Mouse (Mus musculus) left cerebral cortex, adult 2 months (tissue): ENCODE results near the gene Hipk3. TPM values are rescaled to one million over a fixed set of nuclear protein-coding genes. Genes with fewer than 3 reads are reported as not detected.

Experiments used
- DNase-seq, 2 experiments: peaks; one replicate each; pipeline ENCODE4 v3.0.0; 2021 to 2022; ENCODE audit warnings: low spot score in 2 of 2, mixed read lengths in 1 of 2; ENCODE audit errors: extremely low spot score in 1 of 2
- H3K27ac ChIP-seq: fragments of 200-600 bp; 2 replicates; pipeline ENCODE4 v1.8.1; 2022
- H3K4me3 ChIP-seq: fragments of 200-600 bp; 2 replicates; pipeline ENCODE4 v1.8.1; 2022
- CTCF ChIP-seq: fragments of 200-600 bp; IDR thresholded peaks from 2 replicates; pipeline ENCODE4 v1.8.1; 2022; ENCODE audit warnings: antibody characterized with exemption, mild to moderate bottlenecking, moderate library complexity
- intact Hi-C: fragments of 180-260 bp; cut with DNase I; formaldehyde crosslinking; loops from one replicate; pipeline ENCODE4 v1.15.1; 2025
- total RNA-seq, 2 experiments: library from RNA; stranded (reverse); gene quantifications; 2 replicates each; pipeline ENCODE4 v1.2.3; 2021

The Hipk3 gene
- total RNA-seq, 2 experiments from 2014 or later: 95.6 to 101 TPM

DNA sequence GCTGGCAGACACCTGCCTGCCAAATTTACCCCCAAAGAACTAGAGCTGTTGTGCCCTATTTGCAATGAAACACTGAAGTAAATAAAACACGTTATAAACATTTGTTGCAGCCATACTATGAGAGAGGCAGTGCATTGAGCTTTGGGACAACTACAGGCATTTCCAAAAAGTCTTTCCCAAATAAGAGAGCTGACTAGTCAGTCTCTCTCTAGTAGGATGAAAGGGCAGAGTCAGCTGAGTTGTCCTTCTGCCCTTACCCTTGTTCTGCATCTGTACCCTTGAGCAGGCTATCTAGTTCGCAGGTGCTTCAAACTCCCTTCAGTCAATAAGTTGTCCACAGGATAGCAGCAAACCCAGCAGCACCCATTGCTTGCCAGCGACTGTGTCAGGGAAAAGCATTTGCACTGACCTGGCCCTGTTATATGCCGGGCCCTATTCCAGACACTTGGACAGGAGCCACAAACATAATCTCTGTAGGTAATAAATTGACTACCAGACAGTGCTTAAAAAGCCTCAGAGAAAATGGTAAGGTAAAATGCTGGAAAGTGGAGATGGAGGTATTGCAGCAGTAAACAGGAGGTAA, 83.2 kb downstream of the Hipk3 start, which contains the start of gene D430041D05Rik:
Gene D430041D05Rik, minus strand, starts transcription at position 51 of the 583 bp plus-strand sequence.
- intact Hi-C loops: loop anchor here (5.0 to 10.0 kb wide), 2 partner anchors 89 to 186 kb away; no protein-coding TSS in a partner anchor
- peak within 1 kb of the TSS; percentile 87 for H3K4me3 ChIP-seq
- DNase-seq: no peak
- no peak for TF ChIP-seq CTCF
- peak within 1 kb of the TSS; percentile 91 for H3K27ac ChIP-seq

GRCm38 (mm10) chr2:104409851-104410821, 84.1 kb downstream of the Hipk3 start:
- Histone ChIP-seq H3K27ac (peak overlapping the region; percentile 91), H3K4me3 (peak overlapping the region; percentile 87)
- no peak for TF ChIP-seq CTCF
- intact Hi-C loops: loop anchor here (5.0 to 10.0 kb wide), 5 partner anchors 58 to 185 kb away; no protein-coding TSS in a partner anchor
- DNase-seq: peak; percentile 60 to 68

- no peak for DNase-seq
- H3K4me3 ChIP-seq: peak overlapping the region; percentile 87
- intact Hi-C loops: loop anchor here (5.0 kb wide), 3 partner anchors 56 to 151 kb away; no protein-coding TSS in a partner anchor
- H3K27ac ChIP-seq: peak overlapping the region; percentile 91
- TF ChIP-seq CTCF: no peak
Measured at GRCm38 (mm10) chr2:104408351-104408750, 85.9 kb downstream of the Hipk3 start.

GRCm38 (mm10) chr2:104407913-104408312, 86.3 kb downstream of the Hipk3 start:
- intact Hi-C loops: loop anchor here (5.0 kb wide), 3 partner anchors 56 to 151 kb away; no protein-coding TSS in a partner anchor
- no peak for TF ChIP-seq CTCF
- Histone ChIP-seq H3K27ac (no peak overlapping the region), H3K4me3 (peak overlapping the region; percentile 87)
- DNase-seq: no peak

- no peak for TF ChIP-seq CTCF
- Histone ChIP-seq H3K27ac (no peak overlapping the region), H3K4me3 (no peak overlapping the region)
- no peak for DNase-seq
- intact Hi-C loops: no loop called here
Measured at GRCm38 (mm10) chr2:104404036-104404435, 90.2 kb downstream of the Hipk3 start.

- TF ChIP-seq CTCF: no peak
- no peak for DNase-seq
- Histone ChIP-seq H3K27ac (no peak overlapping the region), H3K4me3 (no peak overlapping the region)
- intact Hi-C loops: no loop called here
Measured at GRCm38 (mm10) chr2:104398651-104399290, 95.5 kb downstream of the Hipk3 start.

GRCm38 (mm10) chr2:104395961-104396360, 98.3 kb downstream of the Hipk3 start:
- Histone ChIP-seq H3K4me3 (no peak overlapping the region), H3K27ac (no peak overlapping the region)
- TF ChIP-seq CTCF: no peak
- no peak for DNase-seq
- intact Hi-C loops: no loop called here

GRCm38 (mm10) chr2:104394769-104395168, 99.5 kb downstream of the Hipk3 start:
- TF ChIP-seq CTCF: no peak
- intact Hi-C loops: no loop called here
- no peak overlapping the region for H3K27ac ChIP-seq
- H3K4me3 ChIP-seq: no peak overlapping the region
- no peak for DNase-seq

- intact Hi-C loops: no loop called here
- no peak for DNase-seq
- no peak overlapping the region for H3K27ac ChIP-seq
- no peak overlapping the region for H3K4me3 ChIP-seq
- TF ChIP-seq CTCF: no peak
Measured at GRCm38 (mm10) chr2:104392700-104393312, 101.4 kb downstream of the Hipk3 start.

GRCm38 (mm10) chr2:104389231-104389630, 105.0 kb downstream of the Hipk3 start:
- Histone ChIP-seq H3K27ac (no peak overlapping the region), H3K4me3 (no peak overlapping the region)
- intact Hi-C loops: no loop called here
- TF ChIP-seq CTCF: no peak
- DNase-seq: no peak

DNA sequence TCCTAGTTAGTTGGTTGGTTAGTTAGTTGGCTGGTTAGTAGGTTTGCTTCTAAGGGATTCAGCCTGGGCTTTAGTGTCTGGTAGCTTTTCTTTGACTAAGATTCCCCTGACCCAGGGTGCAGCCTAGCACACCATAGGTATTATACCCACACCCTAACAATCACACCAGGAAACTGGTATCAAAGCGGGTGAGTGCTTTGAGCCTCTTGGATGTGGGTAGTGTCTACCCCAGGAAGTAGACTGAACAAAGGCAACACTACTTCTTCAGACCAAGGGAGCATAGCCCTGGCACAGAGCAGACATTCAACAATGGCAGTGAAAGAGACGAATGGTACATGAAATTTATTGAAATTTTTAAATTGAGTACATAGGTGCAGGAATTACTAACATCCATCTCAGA, 108.3 kb downstream of the Hipk3 start:
- intact Hi-C loops: no loop called here
- H3K4me3 ChIP-seq: no peak overlapping the region
- TF ChIP-seq CTCF: no peak
- H3K27ac ChIP-seq: no peak overlapping the region
- no peak for DNase-seq
